Mouse (Mus musculus) heart, adult 18-20 months (tissue): ENCODE measurements around the gene Ndufs4. TPM values are rescaled to one million over a fixed set of nuclear protein-coding genes. Genes with fewer than 3 reads are reported as not detected.
A peak's percentile ranks its signal among the peaks of the same experiment; 100 is the strongest.
"Not testable (repeated sequence)": the region's sequence is repeated elsewhere in the genome, so short reads cannot be mapped to it uniquely, and the experiment has no call there.

Experiments used
- DNase-seq, 2 experiments: peaks; one replicate each; pipeline ENCODE4 v3.0.0; 2021 to 2022; ENCODE audit warnings: mixed read lengths in 1 of 2
- total RNA-seq, 2 experiments: library from RNA; stranded (reverse); gene quantifications; 2 replicates each; pipeline ENCODE4 v1.2.3; 2021

Ndufs4 gene
- total RNA-seq, 2 experiments from 2014 or later = 572 to 648 TPM

DNA sequence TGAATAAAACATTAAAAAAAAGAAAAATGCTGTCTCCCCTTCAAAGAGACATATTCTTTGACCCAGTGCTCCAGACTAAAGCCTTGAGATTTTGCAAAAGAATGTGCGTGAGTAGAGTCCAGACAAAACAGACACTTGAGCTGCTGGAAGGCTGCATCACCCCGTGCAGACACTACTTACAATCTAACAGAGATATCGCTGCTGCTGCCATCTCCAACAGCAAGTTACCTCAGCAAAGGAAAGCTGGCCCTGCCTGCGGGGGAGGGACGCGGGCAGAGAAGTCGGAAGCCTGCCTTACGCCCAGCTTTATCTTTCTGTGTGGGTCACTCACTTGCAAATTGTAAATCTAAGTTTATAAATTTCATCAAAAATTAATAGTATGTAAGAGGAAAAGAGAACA, 45.1 kb downstream of the Ndufs4 start:
- no peak for DNase-seq

GRCm38 (mm10) chr13:114319835-114320389, 68.1 kb downstream of the Ndufs4 start:
- no peak for DNase-seq

DNA sequence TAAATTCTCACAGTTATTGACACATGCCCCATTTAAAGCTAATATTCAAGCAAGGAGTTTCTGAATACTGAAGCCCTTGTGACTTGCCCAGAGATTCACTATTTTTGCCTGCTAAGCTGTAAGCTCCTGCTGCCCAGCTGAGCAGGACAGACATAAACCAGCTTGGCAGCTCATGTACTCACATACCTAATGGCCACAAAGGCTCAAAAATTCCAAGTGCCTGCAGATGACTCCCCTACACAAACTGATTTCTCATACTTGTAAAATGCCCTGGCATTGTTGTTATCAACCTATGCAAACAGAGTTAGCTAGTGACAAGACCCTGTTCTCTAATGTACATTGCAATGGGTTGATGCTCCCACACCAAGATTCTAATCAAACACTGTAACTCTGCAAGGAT, 68.9 kb downstream of the Ndufs4 start:
- no peak for DNase-seq

- no peak for DNase-seq
Measured at GRCm38 (mm10) chr13:114315374-114315773, 72.7 kb downstream of the Ndufs4 start.

- DNase-seq = no peak
Measured at GRCm38 (mm10) chr13:114314953-114315352, 73.1 kb downstream of the Ndufs4 start.

GRCm38 (mm10) chr13:114310591-114310990, 77.5 kb downstream of the Ndufs4 start:
- DNase-seq = no peak

GRCm38 (mm10) chr13:114304684-114305083, 83.4 kb downstream of the Ndufs4 start:
- DNase-seq = no peak

DNA sequence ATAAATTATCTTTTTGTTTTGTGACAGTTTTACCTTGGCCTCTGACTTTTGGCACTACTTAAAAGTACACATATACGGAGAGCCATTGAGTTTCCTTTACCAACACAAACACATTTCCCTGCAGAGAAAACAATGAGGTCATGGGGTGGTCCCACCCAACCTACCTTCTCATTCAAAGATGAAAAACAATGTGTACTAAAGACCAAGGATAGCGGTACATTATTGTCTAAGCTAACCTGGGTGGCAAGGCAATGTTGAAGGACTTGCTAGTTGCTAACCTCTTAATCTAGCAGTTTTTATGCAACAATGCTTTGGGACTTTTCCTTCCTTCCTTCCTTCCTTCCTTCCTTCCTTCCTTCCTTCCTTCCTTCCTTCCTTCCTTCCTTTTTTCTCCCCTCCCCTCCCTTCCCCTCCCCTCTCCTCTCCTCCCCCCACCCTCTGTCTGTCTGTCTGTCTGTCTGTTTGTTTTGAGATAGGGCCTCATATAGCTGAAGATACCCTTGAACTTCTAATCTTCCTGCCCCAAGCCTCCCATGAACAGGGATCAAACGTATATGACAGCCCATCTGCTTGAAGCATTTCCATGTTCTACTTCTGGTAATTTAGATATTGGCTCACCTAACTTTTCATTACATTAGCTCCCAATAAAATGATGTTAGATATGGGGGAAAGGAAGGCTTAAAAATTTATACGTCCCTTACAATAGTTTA, 84.4 kb downstream of the Ndufs4 start:
- DNase-seq = no peak

GRCm38 (mm10) chr13:114297761-114298160, 90.3 kb downstream of the Ndufs4 start:
- DNase-seq = no peak

- peak; percentile 4 to 26 for DNase-seq
Measured at GRCm38 (mm10) chr13:114296556-114296955, 91.5 kb downstream of the Ndufs4 start.

- DNase-seq = no peak
Measured at GRCm38 (mm10) chr13:114289411-114289810, 98.6 kb downstream of the Ndufs4 start.

GRCm38 (mm10) chr13:114288511-114288910, 99.5 kb downstream of the Ndufs4 start:
- peak in 1 of 2 experiments; percentile 16 for DNase-seq

DNA sequence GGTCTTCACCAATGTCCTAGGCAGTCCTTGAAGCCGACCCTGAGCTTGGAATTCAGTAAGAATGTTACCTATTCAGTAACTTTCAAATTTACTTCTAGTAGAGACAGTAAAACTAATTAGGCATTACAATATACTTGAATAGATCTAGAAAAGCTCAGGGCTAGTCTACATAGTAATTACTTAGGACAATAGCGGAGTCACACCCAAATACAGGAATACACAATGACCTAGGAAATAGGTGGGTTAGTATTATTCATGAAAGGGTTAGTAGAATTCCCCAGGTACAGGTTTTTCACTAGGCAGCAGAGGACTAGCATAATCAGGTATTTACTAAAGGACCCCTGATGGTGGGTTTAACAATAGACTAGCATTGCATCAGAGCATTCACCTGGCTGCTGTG, 109.4 kb downstream of the Ndufs4 start:
- not testable (repeated sequence) for DNase-seq

- DNase-seq = no peak
Measured at GRCm38 (mm10) chr13:114277277-114277676, 110.8 kb downstream of the Ndufs4 start.

GRCm38 (mm10) chr13:114271410-114272105, 116.5 kb downstream of the Ndufs4 start:
- DNase-seq = no peak

GRCm38 (mm10) chr13:114267741-114268140, 120.3 kb downstream of the Ndufs4 start:
- DNase-seq = no peak

DNA sequence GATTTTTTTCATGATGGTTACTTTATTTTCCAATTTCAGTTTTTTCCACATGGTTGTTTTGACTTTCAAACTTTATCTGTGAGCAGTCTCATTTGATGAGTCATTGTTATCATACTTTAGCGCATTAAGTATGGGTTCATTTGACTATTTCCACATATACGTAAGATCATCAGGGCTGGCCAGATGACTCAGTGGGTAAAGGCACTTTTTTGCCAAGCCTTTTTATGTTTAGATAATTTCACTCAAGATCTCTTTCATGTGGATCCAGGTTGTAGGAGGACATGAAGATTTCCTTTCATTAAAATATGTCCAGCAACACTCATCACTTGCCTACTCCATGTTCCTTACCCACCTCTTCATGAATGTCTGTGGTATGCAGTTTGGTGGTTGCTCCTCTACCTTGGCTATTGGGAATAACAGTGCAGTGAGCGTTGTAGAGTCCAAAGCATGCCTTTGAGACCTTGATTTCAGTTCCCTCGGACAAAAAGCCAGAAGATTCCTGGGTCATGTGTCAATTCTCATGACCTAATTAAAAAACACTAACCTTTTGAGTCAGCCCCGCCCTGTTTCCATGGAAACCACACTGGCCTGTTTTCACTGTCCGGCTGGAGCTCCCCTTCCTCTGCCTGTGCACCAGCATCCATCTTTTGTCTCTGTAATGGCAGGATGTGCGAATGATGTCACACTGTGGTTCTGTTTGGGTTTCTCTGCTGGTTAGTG, 127.4 kb downstream of the Ndufs4 start:
- peak in 1 of 2 experiments; percentile 9 for DNase-seq

DNA sequence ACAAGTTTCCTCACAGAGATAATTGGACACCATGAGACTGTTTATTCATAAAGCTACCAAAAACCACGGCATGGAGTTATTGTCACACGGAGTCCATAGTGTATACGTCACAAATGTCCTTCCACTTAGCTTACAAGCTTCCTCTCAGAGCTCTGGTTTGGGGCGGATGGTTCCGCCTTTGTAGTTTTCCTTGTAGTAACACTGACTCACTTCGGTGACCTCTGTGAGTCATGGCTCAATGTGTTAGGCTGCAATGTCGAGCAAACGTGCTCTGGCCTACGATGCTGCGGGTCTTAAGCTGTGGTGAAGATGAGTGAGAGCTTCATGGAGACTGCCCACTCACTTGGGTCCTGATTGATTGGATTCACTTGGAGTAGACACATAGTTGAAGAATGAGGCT, 133.4 kb downstream of the Ndufs4 start:
- DNase-seq = no peak
